Comparison of ENCODE assay signal across 12 mouse cellular contexts in genomic region chr19:28623726-28624125, GRCm38 (mm10). TPM values are rescaled to one million over a fixed set of nuclear protein-coding genes. Genes with fewer than 3 reads are reported as not detected.
A peak's percentile ranks its signal among the peaks of the same experiment; 100 is the strongest.
DNase-seq lines count a peak whose midpoint lies in the region; ATAC-seq lines count a peak whose summit lies in the region.
"Had no signal": no experiment of that assay in that cellular context is flagged by ENCODE, and none has a peak within 500 bp of the region (broad histone marks: within the 10 kb centered on the region; RNA-seq: fewer than 3 reads in every experiment).

No protein-coding gene starts in this region.

- WGBS in kidney, embryonic 15.5 days = 79% methylated on average over 10 of the region's 10 CpGs
- 87% methylated on average over 10 of the region's 10 CpGs for WGBS in forebrain, embryonic 10.5 days

- no peak overlapping the region for H3K4me2 ChIP-seq in kidney, embryonic 15.5 days
- H3K4me2 ChIP-seq: embryonic facial prominence, embryonic 15.5 days; limb, embryonic 13.5 days had no signal

- peaks cover 9% of the 10 kb centered on the region for H3K4me1 ChIP-seq in kidney, embryonic 15.5 days
- H3K4me1 ChIP-seq in forebrain, embryonic 10.5 days = peaks cover 3% of the 10 kb centered on the region; the same call in 1 of the 2 replicates

- no peak for ATAC-seq in kidney, embryonic 15.5 days (replicated peaks; ENCODE audit: low FRiP score)
- ATAC-seq in erythroblast, adult 5-6 weeks (replicated peaks; ENCODE audit: low FRiP score, poor library complexity, severe bottlenecking) = no peak

- intact Hi-C loops in heart, postnatal 14 days (cut with DNase I) = no loop called here

- no peak overlapping the region for H3K9ac ChIP-seq in kidney, embryonic 15.5 days
- H3K9ac ChIP-seq: embryonic facial prominence, embryonic 15.5 days; limb, embryonic 13.5 days had no signal

- H3K4me3 ChIP-seq in kidney, embryonic 15.5 days (replicated peaks) = no peak overlapping the region
- no peak overlapping the region for H3K4me3 ChIP-seq in forebrain, embryonic 10.5 days
- H3K4me3 ChIP-seq: embryonic facial prominence, embryonic 15.5 days; limb, embryonic 13.5 days had no signal

- H3K27me3 ChIP-seq in kidney, embryonic 15.5 days = no peaks in the 10 kb centered on the region
- peaks cover 12% of the 10 kb centered on the region for H3K27me3 ChIP-seq in forebrain, embryonic 10.5 days (ENCODE audit: poor library complexity, severe bottlenecking)
- H3K27me3 ChIP-seq: embryonic facial prominence, embryonic 15.5 days; limb, embryonic 13.5 days had no signal

- DNase-seq in kidney, postnatal 10 days = peak; percentile 38
- peak; percentile 73 for DNase-seq in Muller cell, postnatal 12 days (ENCODE audit: inconsistent ontology term)
- DNase-seq in adrenal gland, postnatal 14 days = peak; percentile 80
- DNase-seq in heart, postnatal 14 days = peak; percentile 48 to 60
- no peak for DNase-seq in T-cell, adult 2 months (ENCODE audit: low spot score)
- DNase-seq in forebrain, embryonic 10.5 days (ENCODE audit: extremely low spot score, low spot score) = no peak
- DNase-seq: cerebellum, postnatal 10 days; right cerebral cortex, postnatal 4 days had no signal

- H3K36me3 ChIP-seq in kidney, embryonic 15.5 days = no peaks in the 10 kb centered on the region
- H3K36me3 ChIP-seq in forebrain, embryonic 10.5 days (replicated peaks) = no peaks in the 10 kb centered on the region
- H3K36me3 ChIP-seq: embryonic facial prominence, embryonic 15.5 days; limb, embryonic 13.5 days had no signal

- no peaks in the 10 kb centered on the region for H3K9me3 ChIP-seq in kidney, embryonic 15.5 days (replicated peaks)
- no peaks in the 10 kb centered on the region for H3K9me3 ChIP-seq in forebrain, embryonic 10.5 days
- H3K9me3 ChIP-seq: embryonic facial prominence, embryonic 15.5 days; limb, embryonic 13.5 days had no signal

- no peak overlapping the region for H3K27ac ChIP-seq in kidney, embryonic 15.5 days
- no peak overlapping the region for H3K27ac ChIP-seq in forebrain, embryonic 10.5 days
- H3K27ac ChIP-seq: embryonic facial prominence, embryonic 15.5 days; limb, embryonic 13.5 days had no signal

RNA-seq across cellular contexts. Expression of gene Glis3, which starts 56.2 kb away (rescaled TPM):
- polyA plus RNA-seq in kidney, embryonic 15.5 days (2015; fragmentation: Nextera tagmentation; extraction: Ambion mirVana) = 8.4 and 9.2 TPM in 2 replicates
- total RNA-seq in adrenal gland, postnatal 14 days (2021) = 6.4 and 8.9 TPM in 2 replicates
- 1 to 10 TPM; 1.2 to 1.3 TPM for total RNA-seq in heart, postnatal 14 days (2021)
- 0.38 and 1.7 TPM in 2 replicates for total RNA-seq in erythroblast, adult 5-6 weeks (2015; ENCODE audit: low replicate concordance)
- 0.43 and 0.70 TPM in 2 replicates for total RNA-seq in erythroblast, adult 5-6 weeks (2017; ENCODE audit: low replicate concordance)
- polyA plus RNA-seq in forebrain, embryonic 10.5 days (2016; fragmentation: Nextera tagmentation; extraction: Ambion mirVana) = 1.9 and 3.9 TPM in 2 replicates

Comparison
In these comparisons a context has a peak if more than half of its experiments do, and no peak if none do; other contexts are left out.
1. DNase-seq: peak in kidney, postnatal 10 days (single experiment), Muller cell, postnatal 12 days (single experiment), adrenal gland, postnatal 14 days (single experiment) and heart, postnatal 14 days (2 of 2); none in T-cell, adult 2 months (single experiment) and forebrain, embryonic 10.5 days (single experiment).